Mouse (Mus musculus): ENCODE measurements around the gene Kdm7a.

GRCm38 (mm10) chr6:39244066-39244465, 37.5 kb upstream of the Kdm7a start:
- TF ChIP-seq POLR2A (IDR thresholded peaks at IDR 0.05; ENCODE audit: low read depth, low read length) (no peak), CTCF (IDR thresholded peaks at IDR 0.05; ENCODE audit: extremely low read depth, insufficient read length, insufficient replicate concordance, low read depth, low read length) (no peak)
